Mouse (Mus musculus) erythroblast, embryonic 14.5 days (primary cell): ENCODE data around the gene Lrrc2.

Experiments
- GATA1 ChIP-seq: IDR thresholded peaks from 2 replicates; pipeline ENCODE4 v1.6.1; 2012; ENCODE audit warnings: low read length, inconsistent platforms, mixed read lengths
- TAL1 ChIP-seq: IDR thresholded peaks from 3 replicates; pipeline ENCODE4 v1.6.1; 2012; ENCODE audit warnings: low read length, inconsistent platforms, mixed read lengths

DNA sequence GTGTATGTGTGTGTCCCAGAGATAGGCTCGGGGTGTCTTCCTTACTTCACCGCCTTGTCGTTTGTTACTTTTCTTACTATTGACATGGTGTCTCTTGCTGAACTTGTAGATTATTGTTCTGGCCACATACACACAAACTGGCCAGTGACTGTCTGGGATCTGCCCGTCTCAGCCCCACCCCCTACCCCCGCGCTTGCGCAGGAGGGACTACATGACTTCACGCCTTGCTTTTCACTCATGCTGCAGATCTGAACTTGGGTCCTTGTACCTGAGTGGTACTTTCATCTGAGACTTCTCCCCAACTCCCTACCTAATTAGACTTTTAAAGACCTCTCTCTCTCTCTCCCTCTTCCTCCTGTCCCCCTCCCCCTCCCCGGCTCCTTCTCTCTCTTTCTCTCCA, 32.8 kb downstream of the Lrrc2 start:
- no peak for TF ChIP-seq GATA1
- TF ChIP-seq TAL1 = no peak
